Mouse (Mus musculus) erythroblast, embryonic 14.5 days (primary cell): ENCODE results near the gene Corin. TPM values are rescaled to one million over a fixed set of nuclear protein-coding genes. Genes with fewer than 3 reads are reported as not detected.

Experiments used
- H3K27me3 ChIP-seq: 2 replicates; pipeline ENCODE4 v1.6.1; 2012; ENCODE audit warnings: inconsistent platforms; ENCODE audit not compliant: control insufficient read depth
- H3K36me3 ChIP-seq: 2 replicates; pipeline ENCODE4 v1.6.1; 2012; ENCODE audit warnings: mild to moderate bottlenecking, inconsistent platforms; ENCODE audit not compliant: control insufficient read depth
- H3K4me1 ChIP-seq: 2 replicates; pipeline ENCODE4 v1.6.1; 2012; ENCODE audit warnings: inconsistent platforms; ENCODE audit not compliant: control insufficient read depth
- H3K4me3 ChIP-seq: replicated peaks from 2 replicates; pipeline ENCODE3; 2012; ENCODE audit warnings: moderate library complexity, mild to moderate bottlenecking, inconsistent platforms
- H3K9me3 ChIP-seq: 2 replicates; pipeline ENCODE4 v1.6.1; 2012; ENCODE audit warnings: low read length, inconsistent platforms, mixed read lengths; ENCODE audit not compliant: control insufficient read depth
- GATA1 ChIP-seq: IDR thresholded peaks from 2 replicates; pipeline ENCODE4 v1.6.1; 2012; ENCODE audit warnings: low read length, inconsistent platforms, mixed read lengths
- TAL1 ChIP-seq: IDR thresholded peaks from 3 replicates; pipeline ENCODE4 v1.6.1; 2012; ENCODE audit warnings: low read length, inconsistent platforms, mixed read lengths
- polyA plus RNA-seq: library from polyadenylated mRNA; stranded (reverse); fragments of >175 nt; gene quantifications from 2 replicates; pipeline ENCODE4 v1.2.3, GENCODE M21; 2012

Gene Corin
- polyA plus RNA-seq, 1 experiment, result not detected

DNA sequence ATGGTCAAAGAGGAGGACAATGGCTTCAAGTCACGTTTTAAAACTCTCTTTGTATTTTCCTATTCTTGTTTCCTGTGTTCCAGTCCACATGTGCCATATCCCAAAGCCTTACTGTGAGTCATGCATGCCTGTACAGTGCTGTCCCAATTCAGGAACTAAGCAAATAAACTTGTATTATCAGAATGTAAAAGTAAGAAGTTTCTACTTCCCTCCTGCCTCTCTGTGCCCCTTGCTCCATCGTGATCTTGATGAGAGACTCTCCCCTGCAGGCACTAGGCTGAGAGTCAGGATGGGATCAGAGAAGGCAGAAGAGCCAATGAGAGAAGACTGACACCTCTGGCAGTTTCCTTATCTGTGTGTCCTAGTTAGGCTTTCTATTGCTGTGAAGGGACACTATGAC lies 13.0 kb downstream of the Corin start:
- H3K4me3 ChIP-seq, result no peak overlapping the region
- H3K9me3 ChIP-seq, result peaks cover 5% of the 10 kb centered on the region
- H3K4me1 ChIP-seq, result no peaks in the 10 kb centered on the region
- TF ChIP-seq TAL1 (no peak), GATA1 (no peak)
- no peaks in the 10 kb centered on the region for H3K27me3 ChIP-seq
- H3K36me3 ChIP-seq, result no peaks in the 10 kb centered on the region

DNA sequence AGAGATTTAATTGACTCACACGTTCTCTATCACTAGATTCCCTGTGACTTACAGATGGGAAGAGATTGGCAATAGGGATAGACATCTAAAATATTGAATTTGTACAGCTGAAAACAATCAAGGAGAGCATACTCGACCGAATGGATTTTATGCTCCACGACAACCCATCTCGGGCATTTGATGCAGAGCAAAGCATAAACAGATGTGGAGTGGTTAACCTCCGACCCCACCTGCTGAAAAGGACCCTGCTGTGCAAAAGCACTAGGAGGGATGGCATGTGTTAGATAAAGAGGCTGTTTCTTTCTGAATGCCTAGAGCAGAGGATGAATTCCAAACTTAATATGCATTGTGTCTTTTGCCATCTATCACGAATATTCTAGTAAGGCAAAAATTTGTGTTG lies 23.8 kb downstream of the Corin start:
- H3K27me3 ChIP-seq, result no peaks in the 10 kb centered on the region
- no peaks in the 10 kb centered on the region for H3K36me3 ChIP-seq
- H3K4me3 ChIP-seq, result no peak overlapping the region
- H3K4me1 ChIP-seq, result no peaks in the 10 kb centered on the region
- TF ChIP-seq TAL1 (no peak), GATA1 (no peak)
- no peaks in the 10 kb centered on the region for H3K9me3 ChIP-seq

DNA sequence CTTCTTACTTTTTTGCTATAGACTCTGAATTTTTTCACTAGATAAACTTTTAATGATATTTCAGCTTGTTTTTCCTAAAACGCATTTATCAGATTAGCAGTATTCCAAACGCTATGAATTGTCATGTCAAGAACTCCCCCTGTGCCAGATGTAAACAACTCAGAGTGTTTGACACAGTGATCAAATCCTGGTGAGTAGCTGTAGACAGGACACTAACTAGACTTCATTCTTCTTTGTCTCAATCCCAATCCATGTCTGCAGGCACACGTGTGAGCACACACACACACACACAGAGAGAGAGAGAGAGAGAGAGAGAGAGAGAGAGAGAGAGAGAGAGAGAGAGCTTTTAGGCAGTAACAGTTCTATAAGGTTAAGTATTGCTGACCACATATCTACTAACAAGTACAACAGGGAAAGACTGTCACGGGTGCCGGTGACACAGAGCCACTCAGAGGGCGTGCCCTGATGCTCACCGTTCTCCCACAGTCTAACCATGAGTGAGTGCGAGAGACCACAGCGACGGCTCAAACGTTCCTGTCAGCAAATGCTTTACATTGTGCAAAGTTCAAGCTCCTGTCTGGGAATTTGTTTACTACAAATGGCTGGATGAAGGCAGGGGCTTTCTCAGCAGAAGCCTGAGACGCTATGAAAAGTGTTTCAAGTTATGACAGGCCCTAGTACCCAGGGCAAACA lies 31.8 kb downstream of the Corin start:
- TF ChIP-seq TAL1 (no peak), GATA1 (no peak)
- H3K36me3 ChIP-seq, result no peaks in the 10 kb centered on the region
- no peaks in the 10 kb centered on the region for H3K9me3 ChIP-seq
- no peaks in the 10 kb centered on the region for H3K27me3 ChIP-seq
- no peaks in the 10 kb centered on the region for H3K4me1 ChIP-seq
- H3K4me3 ChIP-seq, result no peak overlapping the region

DNA sequence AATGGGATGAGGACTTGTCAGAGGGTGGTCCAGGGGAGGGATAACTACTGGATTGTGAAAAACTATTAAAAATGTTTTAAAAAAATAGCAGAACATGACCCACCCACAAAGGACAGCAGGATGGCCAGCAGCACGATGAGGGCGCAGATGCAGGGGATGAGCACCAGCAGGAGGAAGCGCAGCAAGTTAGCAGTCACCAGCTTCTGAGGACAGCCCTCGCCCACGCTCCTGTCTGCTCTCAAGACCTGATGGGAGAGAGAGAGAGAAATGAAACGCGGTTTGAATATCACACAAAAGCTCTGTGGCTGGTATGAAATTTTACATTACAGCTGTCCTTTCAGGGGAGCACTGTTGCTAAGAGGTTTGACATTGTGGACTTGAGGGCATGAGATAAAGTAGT lies 32.5 kb downstream of the Corin start:
- H3K9me3 ChIP-seq, result no peaks in the 10 kb centered on the region
- no peak for TF ChIP-seq TAL1
- TF ChIP-seq GATA1, result no peak
- no peaks in the 10 kb centered on the region for H3K27me3 ChIP-seq
- H3K4me3 ChIP-seq, result no peak overlapping the region
- H3K36me3 ChIP-seq, result no peaks in the 10 kb centered on the region
- H3K4me1 ChIP-seq, result no peaks in the 10 kb centered on the region

DNA sequence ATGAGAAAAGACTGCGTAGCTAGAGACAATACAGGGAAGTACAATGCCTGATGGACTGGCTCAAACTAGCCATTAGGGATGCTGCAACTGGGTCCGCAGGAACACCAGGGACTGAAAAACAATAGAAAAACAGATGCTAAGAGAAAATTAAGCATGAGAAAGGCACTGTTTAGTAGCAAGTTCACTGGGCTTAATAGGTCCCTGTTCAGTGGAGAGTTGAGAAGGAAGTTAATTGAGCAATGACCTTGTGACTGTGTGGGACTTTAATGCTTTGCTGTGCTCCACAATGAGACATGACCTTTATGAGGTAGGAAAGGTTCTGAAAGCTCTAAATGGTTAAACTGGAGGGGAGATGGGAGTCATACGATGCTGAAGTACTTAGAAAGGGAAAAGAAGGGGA lies 39.3 kb downstream of the Corin start:
- Histone ChIP-seq H3K36me3 (no peaks in the 10 kb centered on the region), H3K27me3 (no peaks in the 10 kb centered on the region), H3K4me1 (no peaks in the 10 kb centered on the region), H3K9me3 (no peaks in the 10 kb centered on the region), H3K4me3 (no peak overlapping the region)
- TF ChIP-seq GATA1 (no peak), TAL1 (no peak)

DNA sequence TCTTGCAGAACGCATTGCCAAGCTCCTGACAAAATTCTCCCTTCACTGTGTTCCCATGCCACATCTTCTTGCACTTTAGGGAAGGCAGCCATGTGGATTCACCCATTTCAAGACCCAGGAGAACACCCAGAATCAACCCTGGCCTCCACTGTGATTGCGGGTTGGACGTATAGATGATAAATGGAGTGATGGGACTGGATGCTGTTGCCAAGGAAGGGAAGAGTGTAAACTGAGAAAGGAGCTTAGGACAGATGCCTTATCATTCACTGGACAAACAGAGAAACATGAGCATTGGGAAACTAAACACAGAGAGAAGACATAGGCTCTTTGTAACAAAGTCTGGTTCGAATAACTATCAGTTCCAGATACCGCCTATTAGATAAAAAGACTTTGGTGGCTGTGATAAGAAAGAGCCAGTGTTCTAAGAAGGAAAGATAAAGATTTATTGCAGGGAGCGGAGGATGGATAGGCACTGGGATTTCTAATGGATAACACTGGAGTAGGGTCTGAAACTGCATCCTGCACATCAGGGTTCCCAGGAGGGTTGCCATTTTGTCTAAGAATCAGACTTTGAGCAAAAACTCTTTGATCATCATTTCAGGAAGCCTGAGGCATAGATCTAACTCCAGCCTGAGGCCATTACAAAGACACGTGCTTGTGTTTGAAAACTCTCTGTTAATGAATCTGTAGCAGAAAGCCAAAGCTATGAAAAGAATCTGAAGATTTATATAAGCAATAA lies 44.7 kb downstream of the Corin start:
- Histone ChIP-seq H3K4me3 (no peak overlapping the region), H3K9me3 (no peaks in the 10 kb centered on the region), H3K27me3 (no peaks in the 10 kb centered on the region), H3K4me1 (no peaks in the 10 kb centered on the region), H3K36me3 (no peaks in the 10 kb centered on the region)
- no peak for TF ChIP-seq TAL1
- TF ChIP-seq GATA1, result no peak

DNA sequence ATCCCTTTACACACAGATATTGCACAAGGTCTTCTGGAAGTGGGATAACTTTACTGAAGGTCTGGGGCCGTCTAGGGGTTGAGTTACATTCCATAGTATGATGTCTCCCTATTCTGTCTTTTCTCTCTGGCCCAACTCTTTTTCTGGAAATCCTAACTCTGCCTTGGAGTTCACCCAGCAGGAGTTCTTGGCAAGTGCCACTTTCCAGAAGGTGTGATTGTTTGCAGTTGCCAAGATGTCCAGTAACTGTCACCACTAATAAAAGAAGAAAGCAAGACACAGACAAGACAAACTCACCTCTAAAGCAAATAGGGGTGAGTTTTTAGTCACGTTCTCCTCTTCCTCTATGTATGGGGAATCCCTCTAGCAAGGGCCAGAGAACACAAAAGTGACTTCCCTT lies 50.6 kb downstream of the Corin start:
- H3K4me1 ChIP-seq, result no peaks in the 10 kb centered on the region
- H3K9me3 ChIP-seq, result no peaks in the 10 kb centered on the region
- TF ChIP-seq TAL1 (no peak), GATA1 (no peak)
- no peaks in the 10 kb centered on the region for H3K27me3 ChIP-seq
- no peak overlapping the region for H3K4me3 ChIP-seq
- no peaks in the 10 kb centered on the region for H3K36me3 ChIP-seq

DNA sequence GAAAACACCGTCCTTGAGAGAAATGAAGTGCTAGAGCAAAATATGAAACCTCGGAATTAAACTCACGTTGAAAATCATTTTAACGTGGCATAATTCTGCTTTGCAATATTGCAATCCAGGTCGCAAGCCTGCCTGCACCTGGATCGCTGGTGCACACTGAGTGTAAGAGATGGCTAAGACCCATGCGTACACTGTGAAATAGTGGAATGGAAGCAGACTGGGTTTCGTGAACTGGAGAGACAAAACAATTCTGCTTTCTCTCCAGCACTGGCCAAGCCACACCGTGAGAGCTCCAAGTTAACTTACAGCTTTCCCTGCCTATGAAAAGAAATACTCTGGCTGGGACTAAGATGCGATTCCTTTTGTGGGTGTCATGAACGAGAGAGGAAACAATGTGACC lies 51.1 kb downstream of the Corin start:
- no peaks in the 10 kb centered on the region for H3K36me3 ChIP-seq
- H3K4me3 ChIP-seq, result no peak overlapping the region
- no peaks in the 10 kb centered on the region for H3K9me3 ChIP-seq
- no peak for TF ChIP-seq GATA1
- TF ChIP-seq TAL1, result no peak
- no peaks in the 10 kb centered on the region for H3K27me3 ChIP-seq
- H3K4me1 ChIP-seq, result no peaks in the 10 kb centered on the region

DNA sequence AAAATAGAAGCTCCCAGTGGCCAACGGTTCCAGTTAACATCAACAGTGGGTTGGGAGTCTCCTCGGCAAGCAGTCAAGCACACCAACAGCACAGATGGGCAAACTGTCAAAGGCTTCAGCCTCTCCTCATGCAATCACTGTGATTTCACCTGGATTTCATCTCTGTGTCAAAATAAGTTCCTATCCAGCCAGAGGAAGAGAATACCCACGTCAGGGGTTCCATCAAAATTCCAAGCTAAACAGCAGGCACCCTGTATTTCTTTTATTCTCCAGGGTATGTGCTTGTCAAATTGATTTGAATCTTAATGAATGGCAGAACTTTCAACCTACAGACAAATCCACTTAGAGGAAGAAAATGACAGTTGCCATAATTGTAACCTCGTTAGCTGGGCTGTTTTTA lies 51.5 kb downstream of the Corin start:
- Histone ChIP-seq H3K36me3 (no peaks in the 10 kb centered on the region), H3K4me1 (no peaks in the 10 kb centered on the region), H3K4me3 (no peak overlapping the region), H3K9me3 (no peaks in the 10 kb centered on the region), H3K27me3 (no peaks in the 10 kb centered on the region)
- TF ChIP-seq TAL1 (no peak), GATA1 (no peak)

DNA sequence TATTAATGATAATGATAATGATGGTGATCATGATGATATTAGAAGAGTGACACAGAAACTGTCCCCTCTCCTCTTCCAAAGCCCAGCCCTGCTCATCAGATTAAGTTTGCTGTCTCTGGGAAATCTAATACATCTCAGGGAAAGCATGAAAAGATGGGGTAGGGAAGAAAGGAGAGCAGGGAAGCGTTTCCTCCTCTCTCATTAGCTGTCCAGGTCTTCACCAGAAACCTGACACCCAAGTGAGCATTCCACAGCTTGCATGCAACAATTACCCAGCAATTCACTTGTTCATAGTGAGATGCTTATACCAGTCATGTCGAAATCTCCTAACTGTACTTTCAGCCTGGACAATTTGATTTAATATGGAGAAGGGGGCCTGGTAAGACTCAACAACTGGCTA lies 55.4 kb downstream of the Corin start:
- TF ChIP-seq TAL1 (no peak), GATA1 (no peak)
- H3K27me3 ChIP-seq, result no peaks in the 10 kb centered on the region

More for the DNA sequence above, 55.4 kb downstream of the Corin start:
- no peaks in the 10 kb centered on the region for H3K4me1 ChIP-seq
- no peak overlapping the region for H3K4me3 ChIP-seq
- H3K36me3 ChIP-seq, result no peaks in the 10 kb centered on the region
- no peaks in the 10 kb centered on the region for H3K9me3 ChIP-seq
